Mouse (Mus musculus): ENCODE data around the gene Gm12166.

- TF ChIP-seq CTCF (IDR thresholded peaks at IDR 0.05; ENCODE audit: control insufficient read depth, insufficient read depth, insufficient replicate concordance, low read depth, low read length) (no peak), POLR2A (IDR thresholded peaks at IDR 0.05; ENCODE audit: control insufficient read depth, low read depth, low read length) (no peak)
Measured at GRCm38 (mm10) chr11:46054311-46054710, 2.2 kb upstream of the Gm12166 start.
